Mouse (Mus musculus) stomach, embryonic 15.5 days (tissue): ENCODE measurements around the gene Slc3a2. TPM values are rescaled to one million over a fixed set of nuclear protein-coding genes. Genes with fewer than 3 reads are reported as not detected.

ENCODE experiments used
- ATAC-seq: fragments of 200-750 bp; cut with Nextera tagmentation; 2 replicates; pipeline ENCODE4 v1.8.0; 2017; ENCODE audit warnings: low read depth, moderate number of reproducible peaks, moderate TSS enrichment; ENCODE audit not compliant: insufficient read depth, low FRiP score
- H3K27ac ChIP-seq: fragments of 300-500 bp; sonication (generic); 2 replicates; pipeline ENCODE4 v1.5.1; 2015; ENCODE audit warnings: mild to moderate bottlenecking, inconsistent platforms
- H3K27me3 ChIP-seq: fragments of 300-500 bp; sonication (generic); replicated peaks from 2 replicates; pipeline ENCODE4 v1.6.1; 2015; ENCODE audit warnings: inconsistent platforms
- H3K36me3 ChIP-seq: fragments of 300-500 bp; sonication (generic); 2 replicates; pipeline ENCODE4 v1.6.1; 2015; ENCODE audit warnings: inconsistent platforms
- H3K4me1 ChIP-seq: fragments of 300-500 bp; sonication (generic); 2 replicates; pipeline ENCODE4 v1.6.1; 2015; ENCODE audit warnings: inconsistent platforms
- H3K4me2 ChIP-seq: fragments of 300-500 bp; sonication (generic); 2 replicates; pipeline ENCODE4 v1.6.1; 2015; ENCODE audit warnings: mild to moderate bottlenecking, inconsistent platforms
- H3K4me3 ChIP-seq: fragments of 300-500 bp; sonication (generic); replicated peaks from 2 replicates; pipeline ENCODE4 v1.5.1; 2015; ENCODE audit warnings: inconsistent platforms
- H3K9ac ChIP-seq: fragments of 300-500 bp; sonication (generic); 2 replicates; pipeline ENCODE4 v1.6.1; 2015; ENCODE audit warnings: inconsistent platforms
- H3K9me3 ChIP-seq: fragments of 300-500 bp; sonication (generic); 2 replicates; pipeline ENCODE4 v1.6.1; 2016; ENCODE audit warnings: inconsistent platforms
- WGBS: fragments of 180-500 bp; shearing (Covaris S2); methylation state at CpG from one replicate; pipeline ENCODE4 v1.1.7; 2015; 5-methylcytosine and 5-hydroxymethylcytosine counted together
- microRNA-seq: library from miRNA; unstranded; fragments of <30 nt; microRNA quantifications from one replicate; pipeline ENCODE4, GENCODE M21; 2016
- polyA plus RNA-seq: library from polyadenylated mRNA; unstranded; fragments of >200 nt; fragmentation: Nextera tagmentation; extraction: Ambion mirVana; gene quantifications from 2 replicates; pipeline ENCODE4 v1.2.1, GENCODE M21; 2015

Gene Slc3a2
- polyA plus RNA-seq, 1 experiment from 2014 or later: 111 TPM

DNA sequence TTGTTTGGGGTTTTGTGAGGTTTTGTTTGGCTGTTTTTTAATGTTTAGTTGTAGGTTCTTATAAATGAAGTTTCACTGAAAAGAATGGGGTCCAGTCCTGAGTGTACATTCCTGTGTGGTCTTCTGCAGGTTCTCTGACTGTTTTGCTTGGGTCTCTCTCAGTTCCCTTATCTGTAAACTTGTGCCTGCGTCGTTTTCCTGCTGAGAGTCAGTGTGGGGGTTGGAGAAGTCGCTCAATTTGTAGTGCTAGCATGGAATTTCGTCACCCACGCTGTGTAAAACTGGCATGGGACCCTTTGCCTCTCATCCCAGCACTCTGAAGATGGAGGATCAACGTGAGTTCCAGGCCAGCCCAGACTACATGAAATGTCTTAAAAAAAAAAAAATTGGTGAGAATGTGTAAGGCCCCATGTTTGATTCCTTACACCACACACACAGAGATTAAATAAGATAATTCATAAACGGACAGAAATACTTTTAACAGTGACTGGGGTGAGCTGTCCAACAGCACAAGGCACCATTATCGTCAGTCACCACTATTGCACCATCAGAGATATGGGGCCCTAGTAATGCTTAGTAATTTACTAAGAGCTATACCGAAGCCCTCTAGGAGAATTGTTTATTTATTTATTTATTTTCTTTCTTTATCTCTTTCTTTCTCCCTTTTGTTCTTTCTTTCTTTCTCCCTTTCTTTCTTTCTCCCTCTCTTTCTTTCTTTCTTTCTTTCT, 49.7 kb downstream of the Slc3a2 start:
- 50% methylated on average over 9 of the region's 9 CpGs for WGBS
- no peak overlapping the region for H3K4me2 ChIP-seq
- H3K27ac ChIP-seq: no peak overlapping the region
- no peak overlapping the region for H3K4me3 ChIP-seq
- H3K9me3 ChIP-seq: no peaks in the 10 kb centered on the region
- H3K36me3 ChIP-seq: no peaks in the 10 kb centered on the region
- no peak for ATAC-seq
- no peak overlapping the region for H3K9ac ChIP-seq
- no peaks in the 10 kb centered on the region for H3K27me3 ChIP-seq
- H3K4me1 ChIP-seq: peaks cover 2% of the 10 kb centered on the region; the same call in 1 of the 2 replicates

DNA sequence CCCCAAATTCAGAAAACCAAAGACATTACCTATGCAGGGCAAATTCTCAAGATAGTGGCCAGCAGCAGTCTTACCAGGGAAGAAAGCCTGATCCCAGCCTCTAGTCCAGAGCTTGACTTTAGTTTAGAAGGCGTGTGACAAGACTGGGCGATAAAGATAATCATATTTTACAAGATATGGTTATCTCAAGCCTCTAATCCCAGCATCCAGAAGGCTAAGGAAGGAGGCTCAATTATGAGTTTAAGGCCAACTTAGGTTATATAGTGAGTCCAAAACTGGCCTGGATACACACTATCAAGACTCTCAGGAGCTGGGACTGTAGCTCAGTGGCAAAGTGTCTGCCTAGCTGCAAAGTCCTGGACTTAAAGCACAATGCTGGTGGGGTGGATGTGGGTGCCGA, 50.3 kb downstream of the Slc3a2 start:
- Histone ChIP-seq H3K27me3 (no peaks in the 10 kb centered on the region), H3K9ac (no peak overlapping the region), H3K27ac (no peak overlapping the region), H3K4me3 (no peak overlapping the region), H3K36me3 (no peaks in the 10 kb centered on the region), H3K4me2 (no peak overlapping the region), H3K4me1 (no peaks in the 10 kb centered on the region), H3K9me3 (no peaks in the 10 kb centered on the region)
- ATAC-seq: no peak; the same call in 1 of the 2 replicates
- 86% methylated on average over 3 of the region's 3 CpGs for WGBS

DNA sequence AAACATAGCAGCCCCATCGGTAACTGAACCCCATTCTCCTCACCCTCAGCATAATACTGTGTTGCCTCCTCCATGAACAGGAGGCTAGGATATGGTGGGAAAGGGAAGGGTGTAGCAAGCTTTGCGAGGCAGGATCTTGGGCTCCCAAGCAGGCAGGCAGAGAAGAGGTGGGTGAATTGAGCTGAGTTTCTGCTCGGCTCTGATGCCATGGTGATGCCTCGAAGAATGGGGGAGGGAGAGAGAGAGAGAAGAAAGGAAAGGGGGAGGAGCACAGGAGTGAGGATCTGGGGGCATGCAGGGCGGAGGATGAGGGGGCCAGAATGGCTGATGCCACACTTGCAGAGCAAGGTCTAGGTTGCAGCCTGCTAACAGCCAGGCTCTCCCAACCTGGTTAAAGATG, 57.4 kb downstream of the Slc3a2 start:
- H3K27ac ChIP-seq: no peak overlapping the region
- H3K9me3 ChIP-seq: no peaks in the 10 kb centered on the region
- 67% methylated on average over 5 of the region's 5 CpGs for WGBS
- H3K4me2 ChIP-seq: no peak overlapping the region
- ATAC-seq: no peak
- H3K4me1 ChIP-seq: peaks cover 11% of the 10 kb centered on the region; the same call in 1 of the 2 replicates
- H3K4me3 ChIP-seq: no peak overlapping the region
- H3K36me3 ChIP-seq: no peaks in the 10 kb centered on the region
- no peaks in the 10 kb centered on the region for H3K27me3 ChIP-seq
- no peak overlapping the region for H3K9ac ChIP-seq

DNA sequence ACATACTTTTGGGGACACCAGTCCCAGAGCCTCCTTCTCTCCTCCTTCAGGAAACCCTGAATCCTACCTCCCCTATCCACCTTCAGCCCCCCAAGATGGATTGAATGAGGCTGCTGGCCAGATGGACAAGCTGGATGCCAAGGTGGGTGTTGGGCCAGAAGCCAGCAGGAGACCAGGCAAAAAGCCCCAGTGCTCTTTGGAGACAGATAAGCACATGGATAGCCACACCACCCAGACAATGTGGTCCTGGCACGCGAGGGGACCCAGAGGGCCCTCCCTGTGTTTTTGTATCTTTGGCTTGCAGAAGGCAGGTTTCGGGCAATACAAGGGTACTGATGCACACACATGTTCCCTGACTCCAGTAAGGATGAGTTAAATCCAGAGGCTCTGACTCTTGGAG, 58.3 kb downstream of the Slc3a2 start:
- H3K4me2 ChIP-seq: no peak overlapping the region
- 89% methylated on average over 3 of the region's 3 CpGs for WGBS
- no peak for ATAC-seq
- H3K4me1 ChIP-seq: peaks cover 11% of the 10 kb centered on the region; the same call in 1 of the 2 replicates
- H3K27me3 ChIP-seq: no peaks in the 10 kb centered on the region
- H3K4me3 ChIP-seq: no peak overlapping the region
- H3K9ac ChIP-seq: no peak overlapping the region
- no peaks in the 10 kb centered on the region for H3K9me3 ChIP-seq
- no peak overlapping the region for H3K27ac ChIP-seq
- H3K36me3 ChIP-seq: no peaks in the 10 kb centered on the region

GRCm38 (mm10) chr19:8663911-8664421, 59.2 kb downstream of the Slc3a2 start:
- Histone ChIP-seq H3K9ac (no peak overlapping the region), H3K4me1 (peaks cover 11% of the 10 kb centered on the region; the same call in 1 of the 2 replicates), H3K9me3 (no peaks in the 10 kb centered on the region), H3K27me3 (no peaks in the 10 kb centered on the region), H3K4me2 (peak overlapping the region; percentile 36), H3K27ac (no peak overlapping the region), H3K36me3 (no peaks in the 10 kb centered on the region), H3K4me3 (peak overlapping the region; percentile 13)
- WGBS: 54% methylated on average over 9 of the region's 10 CpGs
- ATAC-seq: peak; percentile 32; the same call in 1 of the 2 replicates

DNA sequence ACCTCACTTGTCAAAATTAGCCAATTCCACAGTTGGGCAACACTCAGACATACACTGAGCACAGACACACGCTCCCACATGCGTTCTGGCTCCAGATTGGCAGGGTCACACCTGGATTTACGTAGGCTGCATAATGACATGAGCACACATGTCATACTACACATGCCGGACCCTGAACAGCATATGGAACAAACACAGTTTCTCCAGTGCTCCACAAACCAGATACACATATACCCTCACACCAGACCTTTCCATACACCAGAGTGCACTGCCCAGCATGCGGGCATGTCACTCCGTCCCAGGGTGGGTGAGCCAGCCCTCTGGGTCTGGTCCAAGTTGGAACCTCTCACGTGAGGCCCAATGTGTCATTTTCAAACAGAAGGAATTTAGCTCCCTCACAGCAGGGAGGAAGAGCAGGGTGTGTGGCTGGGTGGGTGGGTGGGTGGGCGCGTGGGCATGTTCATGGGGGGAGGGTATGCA, 59.8 kb downstream of the Slc3a2 start, which contains the start of gene Chrm1:
Gene Chrm1, plus strand, starts transcription at position 430 of the 480 bp plus-strand sequence.
- Histone ChIP-seq H3K4me3 (peak within 1 kb of the TSS; percentile 13), H3K4me2 (peak within 1 kb of the TSS; percentile 92), H3K36me3 (no peaks in the 10 kb centered on the region), H3K27me3 (no peaks in the 10 kb centered on the region), H3K4me1 (peaks cover 11% of the 10 kb centered on the region; the same call in 1 of the 2 replicates), H3K9me3 (no peaks in the 10 kb centered on the region), H3K9ac (no peak within 1 kb of the TSS), H3K27ac (no peak within 1 kb of the TSS)
- WGBS: 62% methylated on average over 9 of the region's 9 CpGs
- ATAC-seq: no peak

GRCm38 (mm10) chr19:8662337-8662736, 60.8 kb downstream of the Slc3a2 start:
- Histone ChIP-seq H3K4me1 (peaks cover 11% of the 10 kb centered on the region; the same call in 1 of the 2 replicates), H3K27me3 (no peaks in the 10 kb centered on the region), H3K27ac (no peak overlapping the region), H3K36me3 (no peaks in the 10 kb centered on the region), H3K4me2 (peak overlapping the region; percentile 92), H3K4me3 (peak overlapping the region; percentile 39), H3K9me3 (no peaks in the 10 kb centered on the region), H3K9ac (no peak overlapping the region)
- WGBS: 4% methylated on average over 11 of the region's 11 CpGs
- ATAC-seq: no peak

- under 1% methylated on average over 35 of the region's 35 CpGs for WGBS
- peak overlapping the region; percentile 39 for H3K4me3 ChIP-seq
- no peaks in the 10 kb centered on the region for H3K36me3 ChIP-seq
- no peaks in the 10 kb centered on the region for H3K9me3 ChIP-seq
- no peaks in the 10 kb centered on the region for H3K27me3 ChIP-seq
- H3K27ac ChIP-seq: no peak overlapping the region
- 0 out of 2 replicates have a peak overlapping the region, but pooled peaks have one; percentile 20 for H3K9ac ChIP-seq
- H3K4me2 ChIP-seq: peak overlapping the region; percentile 92
- peaks cover 11% of the 10 kb centered on the region; the same call in 1 of the 2 replicates for H3K4me1 ChIP-seq
- ATAC-seq: peak; percentile 8; the same call in 1 of the 2 replicates
Observed at GRCm38 (mm10) chr19:8661821-8662307, 61.3 kb downstream of the Slc3a2 start.

Small RNA genes lying within 50 kb of the gene (microRNA-seq; reads per million reads assigned to microRNA genes)
- gene Mir6992: not detected

Other genes starting within 250 kb of the Slc3a2 start
- 0.05 and 0.12 TPM in 2 replicates for gene Slc22a8, start 132.1 kb downstream of the Slc3a2 start, polyA plus RNA-seq
- not detected in 2 replicates for gene Slc22a6, start 105.3 kb downstream of the Slc3a2 start, polyA plus RNA-seq
- 0.88 and 0.98 TPM in 2 replicates for gene Chrm1, start 59.6 kb downstream of the Slc3a2 start, polyA plus RNA-seq
- 76.3 and 90.4 TPM in 2 replicates for gene Wdr74, start 12.5 kb upstream of the Slc3a2 start, polyA plus RNA-seq
- 1.4 and 1.7 TPM in 2 replicates for gene 1700092M07Rik, start 17.3 kb upstream of the Slc3a2 start, polyA plus RNA-seq
- gene Stx5a, start 18.0 kb upstream of the Slc3a2 start, polyA plus RNA-seq: 132 and 134 TPM in 2 replicates
- 159 and 160 TPM in 2 replicates for gene Nxf1, start 33.7 kb upstream of the Slc3a2 start, polyA plus RNA-seq
- gene Tmem223, start 47.6 kb upstream of the Slc3a2 start, polyA plus RNA-seq: 158 and 161 TPM in 2 replicates
- 95.7 and 104 TPM in 2 replicates for gene Tmem179b, start 51.1 kb upstream of the Slc3a2 start, polyA plus RNA-seq
- gene Taf6l, start 63.0 kb upstream of the Slc3a2 start, polyA plus RNA-seq: 26.3 and 26.9 TPM in 2 replicates
- gene Polr2g, start 75.2 kb upstream of the Slc3a2 start, polyA plus RNA-seq: 136 and 137 TPM in 2 replicates
- gene Zbtb3, start 79.2 kb upstream of the Slc3a2 start, polyA plus RNA-seq: 4.1 and 4.4 TPM in 2 replicates
- gene Ttc9c, start 96.0 kb upstream of the Slc3a2 start, polyA plus RNA-seq: 49.7 and 52.1 TPM in 2 replicates
- 5.9 and 6.6 TPM in 2 replicates for gene Hnrnpul2, start 96.6 kb upstream of the Slc3a2 start, polyA plus RNA-seq
- not detected in 2 replicates for gene AC129217.1, start 106.4 kb upstream of the Slc3a2 start, polyA plus RNA-seq
- 49.7 and 53.4 TPM in 2 replicates for gene Bscl2, start 114.1 kb upstream of the Slc3a2 start, polyA plus RNA-seq
- 11.2 and 14.7 TPM in 2 replicates for gene Gng3, start 115.8 kb upstream of the Slc3a2 start, polyA plus RNA-seq
- 1.6 and 1.8 TPM in 2 replicates for gene Lrrn4cl, start 127.4 kb upstream of the Slc3a2 start, polyA plus RNA-seq
- gene Ubxn1, start 148.1 kb upstream of the Slc3a2 start, polyA plus RNA-seq: 160 and 163 TPM in 2 replicates
- gene Uqcc3, start 157.6 kb upstream of the Slc3a2 start, polyA plus RNA-seq: 61.9 and 62.8 TPM in 2 replicates
- 69.9 and 93.9 TPM in 2 replicates for gene Lbhd1, start 160.4 kb upstream of the Slc3a2 start, polyA plus RNA-seq
- gene Gm49403, start 160.6 kb upstream of the Slc3a2 start, polyA plus RNA-seq: not detected in 2 replicates
- 82.3 and 82.9 TPM in 2 replicates for gene 1810009A15Rik, start 165.5 kb upstream of the Slc3a2 start, polyA plus RNA-seq
- gene Gm49416, start 165.6 kb upstream of the Slc3a2 start, polyA plus RNA-seq: not detected in 2 replicates
- 36.8 and 43.6 TPM in 2 replicates for gene Ints5, start 169.6 kb upstream of the Slc3a2 start, polyA plus RNA-seq
- gene Ganab, start 174.7 kb upstream of the Slc3a2 start, polyA plus RNA-seq: 89.3 and 103 TPM in 2 replicates
- 39.8 and 44.5 TPM in 2 replicates for gene B3gat3, start 197.0 kb upstream of the Slc3a2 start, polyA plus RNA-seq
- gene Rom1, start 206.0 kb upstream of the Slc3a2 start, polyA plus RNA-seq: 3.3 and 3.4 TPM in 2 replicates
- gene Eml3, start 206.2 kb upstream of the Slc3a2 start, polyA plus RNA-seq: 31.7 and 32.6 TPM in 2 replicates
- gene Mta2, start 218.5 kb upstream of the Slc3a2 start, polyA plus RNA-seq: 132 and 142 TPM in 2 replicates
- 29.1 and 31.8 TPM in 2 replicates for gene Tut1, start 230.5 kb upstream of the Slc3a2 start, polyA plus RNA-seq
- gene Eef1g, start 243.7 kb upstream of the Slc3a2 start, polyA plus RNA-seq: 383 and 461 TPM in 2 replicates